ENCODE assay signal across 26 mouse cellular contexts in genomic region chr1:62213285-62213684, GRCm38 (mm10).
"Had no signal": no experiment of that assay in that cellular context is flagged by ENCODE, and none has a peak within 500 bp of the region (broad histone marks: within the 10 kb centered on the region; RNA-seq: fewer than 3 reads in every experiment).

No protein-coding gene starts in this region.

- H3K27me3 ChIP-seq: heart, embryonic 12.5 days; hindbrain, embryonic 12.5 days; intestine, embryonic 15.5 days; limb, embryonic 12.5 days; liver, embryonic 13.5 days had no signal

- H3K4me1 ChIP-seq: heart, embryonic 10.5 days; heart, embryonic 12.5 days; intestine, embryonic 15.5 days; liver, embryonic 13.5 days had no signal

- H3K4me2 ChIP-seq: heart, embryonic 12.5 days; hindbrain, embryonic 12.5 days; hindbrain, embryonic 14.5 days; intestine, embryonic 15.5 days; limb, embryonic 12.5 days; liver, embryonic 11.5 days; liver, embryonic 13.5 days had no signal

- H3K36me3 ChIP-seq: heart, embryonic 10.5 days; hindbrain, embryonic 10.5 days; hindbrain, embryonic 12.5 days; intestine, embryonic 15.5 days; limb, embryonic 10.5 days; limb, embryonic 12.5 days; liver, embryonic 13.5 days had no signal

- H3K9me3 ChIP-seq: heart, embryonic 10.5 days; hindbrain, embryonic 10.5 days; hindbrain, embryonic 12.5 days; intestine, embryonic 15.5 days; limb, embryonic 10.5 days; limb, embryonic 12.5 days; liver, embryonic 13.5 days had no signal

- ATAC-seq: hindbrain, embryonic 16.5 days; inflammation-experienced regulatory T-cells, adult 6 months; intestine, embryonic 15.5 days; intestine, postnatal 0 days had no signal

- H3K27ac ChIP-seq: heart, embryonic 10.5 days; hindbrain, embryonic 10.5 days; hindbrain, embryonic 12.5 days; hindbrain, embryonic 14.5 days; intestine, embryonic 15.5 days; layer of hippocampus, adult 2 months; left cerebral cortex, adult 2 months; limb, embryonic 10.5 days; limb, embryonic 12.5 days; liver, embryonic 13.5 days had no signal

- DNase-seq: gastrocnemius, postnatal 14 days; gastrocnemius, postnatal 36 days; heart, adult 18-20 months; heart, postnatal 10 days; heart, postnatal 4 days; kidney, adult 18-20 months; kidney, adult 9 months; kidney, postnatal 10 days; kidney, postnatal 25 days; kidney, postnatal 4 days; liver; liver, embryonic 13.5 days had no signal

- H3K4me3 ChIP-seq: heart, embryonic 10.5 days; heart, embryonic 12.5 days; hindbrain, embryonic 10.5 days; hindbrain, embryonic 12.5 days; intestine, embryonic 15.5 days; layer of hippocampus, adult 2 months; left cerebral cortex, adult 2 months; limb, embryonic 10.5 days; limb, embryonic 12.5 days; liver, embryonic 13.5 days had no signal

- H3K9ac ChIP-seq: heart, embryonic 12.5 days; hindbrain, embryonic 12.5 days; hindbrain, embryonic 14.5 days; intestine, embryonic 15.5 days; limb, embryonic 12.5 days; liver, embryonic 13.5 days had no signal
